Mouse (Mus musculus): ENCODE results near the gene Fam71e2.

- TF ChIP-seq CTCF (IDR thresholded peaks at IDR 0.05; ENCODE audit: insufficient read depth, low read length) (no peak), POLR2A (IDR thresholded peaks at IDR 0.05; ENCODE audit: borderline replicate concordance, extremely low read depth, low read depth, low read length) (peak; percentile 93)
These were observed 21.4 kb upstream of the Fam71e2 start, which contains the start of gene Rpl28 for GRCm38 (mm10) chr7:4792278-4793212.

Measured in lung, adult 2 months (tissue).